Mouse (Mus musculus): ENCODE measurements around the gene Cdkn2aipnl. TPM values are rescaled to one million over a fixed set of nuclear protein-coding genes. Genes with fewer than 3 reads are reported as not detected.

The Cdkn2aipnl gene
- polyA plus RNA-seq, 1 experiment: 11.1 TPM

GRCm38 (mm10) chr11:51938817-51939589, 28.5 kb upstream of the Cdkn2aipnl start:
- Histone ChIP-seq H3K27ac (replicated peaks; ENCODE audit: low read depth, low read length) (peak overlapping the region; percentile 52), H3K4me3 (ENCODE audit: insufficient read depth, low read depth, low read length) (no peak overlapping the region), H3K4me1 (ENCODE audit: control insufficient read depth, insufficient read depth, insufficient read length, low read length) (0 out of 2 replicates have a peak, but pooled peaks cover 4% of the 10 kb centered on the region)

- Histone ChIP-seq H3K27ac (replicated peaks; ENCODE audit: low read depth, low read length) (no peak overlapping the region), H3K4me1 (ENCODE audit: control insufficient read depth, insufficient read depth, insufficient read length, low read length) (0 out of 2 replicates have a peak, but pooled peaks cover 4% of the 10 kb centered on the region)
Measured at GRCm38 (mm10) chr11:51939590-51939955, 27.9 kb upstream of the Cdkn2aipnl start.

GRCm38 (mm10) chr11:51940511-51940955, 26.9 kb upstream of the Cdkn2aipnl start:
- H3K4me1 ChIP-seq (ENCODE audit: control insufficient read depth, insufficient read depth, insufficient read length, low read length): 0 out of 2 replicates have a peak, but pooled peaks cover 4% of the 10 kb centered on the region
- no peak overlapping the region for H3K27ac ChIP-seq (replicated peaks; ENCODE audit: low read depth, low read length)
- no peak overlapping the region for H3K4me3 ChIP-seq (ENCODE audit: insufficient read depth, low read depth, low read length)

More at GRCm38 (mm10) chr11:51939590-51939955, 27.9 kb upstream of the Cdkn2aipnl start:
- H3K4me3 ChIP-seq (ENCODE audit: insufficient read depth, low read depth, low read length): no peak overlapping the region

GRCm38 (mm10) chr11:51942602-51943499, 24.6 kb upstream of the Cdkn2aipnl start:
- H3K27ac ChIP-seq (replicated peaks; ENCODE audit: low read depth, low read length): no peak overlapping the region
- H3K4me3 ChIP-seq (ENCODE audit: insufficient read depth, low read depth, low read length): no peak overlapping the region
- H3K4me1 ChIP-seq (ENCODE audit: control insufficient read depth, insufficient read depth, insufficient read length, low read length): 0 out of 2 replicates have a peak, but pooled peaks cover 4% of the 10 kb centered on the region

- H3K4me3 ChIP-seq (ENCODE audit: insufficient read depth, low read depth, low read length): no peak overlapping the region
- no peak overlapping the region for H3K27ac ChIP-seq (replicated peaks; ENCODE audit: low read depth, low read length)
- 0 out of 2 replicates have a peak, but pooled peaks cover 4% of the 10 kb centered on the region for H3K4me1 ChIP-seq (ENCODE audit: control insufficient read depth, insufficient read depth, insufficient read length, low read length)
Measured at GRCm38 (mm10) chr11:51943500-51943841, 24.0 kb upstream of the Cdkn2aipnl start.

GRCm38 (mm10) chr11:51944239-51944638, 23.2 kb upstream of the Cdkn2aipnl start:
- 0 out of 2 replicates have a peak, but pooled peaks cover 4% of the 10 kb centered on the region for H3K4me1 ChIP-seq (ENCODE audit: control insufficient read depth, insufficient read depth, insufficient read length, low read length)
- no peak overlapping the region for H3K4me3 ChIP-seq (ENCODE audit: insufficient read depth, low read depth, low read length)
- no peak overlapping the region for H3K27ac ChIP-seq (replicated peaks; ENCODE audit: low read depth, low read length)

- Histone ChIP-seq H3K27ac (replicated peaks; ENCODE audit: low read depth, low read length) (no peak overlapping the region), H3K4me1 (ENCODE audit: control insufficient read depth, insufficient read depth, insufficient read length, low read length) (0 out of 2 replicates have a peak, but pooled peaks cover 2% of the 10 kb centered on the region), H3K4me3 (ENCODE audit: insufficient read depth, low read depth, low read length) (no peak overlapping the region)
Measured at GRCm38 (mm10) chr11:51945548-51945947, 21.9 kb upstream of the Cdkn2aipnl start.

- Histone ChIP-seq H3K4me1 (ENCODE audit: control insufficient read depth, insufficient read depth, insufficient read length, low read length) (no peaks in the 10 kb centered on the region), H3K4me3 (ENCODE audit: insufficient read depth, low read depth, low read length) (no peak overlapping the region), H3K27ac (replicated peaks; ENCODE audit: low read depth, low read length) (no peak overlapping the region)
Measured at GRCm38 (mm10) chr11:51946144-51946543, 21.3 kb upstream of the Cdkn2aipnl start.

GRCm38 (mm10) chr11:51949155-51949840, 18.2 kb upstream of the Cdkn2aipnl start:
- H3K27ac ChIP-seq (replicated peaks; ENCODE audit: low read depth, low read length): no peak overlapping the region
- H3K4me1 ChIP-seq (ENCODE audit: control insufficient read depth, insufficient read depth, insufficient read length, low read length): no peaks in the 10 kb centered on the region
- H3K4me3 ChIP-seq (ENCODE audit: insufficient read depth, low read depth, low read length): no peak overlapping the region

- Histone ChIP-seq H3K4me1 (ENCODE audit: control insufficient read depth, insufficient read depth, insufficient read length, low read length) (no peaks in the 10 kb centered on the region), H3K4me3 (ENCODE audit: insufficient read depth, low read depth, low read length) (no peak overlapping the region), H3K27ac (replicated peaks; ENCODE audit: low read depth, low read length) (no peak overlapping the region)
Measured at GRCm38 (mm10) chr11:51949919-51950318, 17.5 kb upstream of the Cdkn2aipnl start.

- Histone ChIP-seq H3K4me1 (ENCODE audit: control insufficient read depth, insufficient read depth, insufficient read length, low read length) (no peaks in the 10 kb centered on the region), H3K4me3 (ENCODE audit: insufficient read depth, low read depth, low read length) (no peak overlapping the region), H3K27ac (replicated peaks; ENCODE audit: low read depth, low read length) (no peak overlapping the region)
Measured at GRCm38 (mm10) chr11:51951861-51952420, 15.5 kb upstream of the Cdkn2aipnl start.

- H3K27ac ChIP-seq (replicated peaks; ENCODE audit: low read depth, low read length): no peak overlapping the region
- H3K4me3 ChIP-seq (ENCODE audit: insufficient read depth, low read depth, low read length): no peak overlapping the region
- H3K4me1 ChIP-seq (ENCODE audit: control insufficient read depth, insufficient read depth, insufficient read length, low read length): no peaks in the 10 kb centered on the region
Measured at GRCm38 (mm10) chr11:51956112-51956511, 11.3 kb upstream of the Cdkn2aipnl start.

- Histone ChIP-seq H3K4me3 (ENCODE audit: insufficient read depth, low read depth, low read length) (no peak overlapping the region), H3K4me1 (ENCODE audit: control insufficient read depth, insufficient read depth, insufficient read length, low read length) (peaks cover 5% of the 10 kb centered on the region; the same call in 1 of the 2 replicates), H3K27ac (replicated peaks; ENCODE audit: low read depth, low read length) (no peak overlapping the region)
Measured at GRCm38 (mm10) chr11:51957760-51958159, 9.7 kb upstream of the Cdkn2aipnl start.

GRCm38 (mm10) chr11:51959511-51959910, 8.0 kb upstream of the Cdkn2aipnl start:
- Histone ChIP-seq H3K4me1 (ENCODE audit: control insufficient read depth, insufficient read depth, insufficient read length, low read length) (peaks cover 5% of the 10 kb centered on the region; the same call in 1 of the 2 replicates), H3K27ac (replicated peaks; ENCODE audit: low read depth, low read length) (no peak overlapping the region)

More at GRCm38 (mm10) chr11:51959511-51959910, 8.0 kb upstream of the Cdkn2aipnl start:
- no peak overlapping the region for H3K4me3 ChIP-seq (ENCODE audit: insufficient read depth, low read depth, low read length)
